Mouse (Mus musculus): ENCODE results near the gene Psd. TPM values are rescaled to one million over a fixed set of nuclear protein-coding genes. Genes with fewer than 3 reads are reported as not detected.

Psd gene
- polyA plus RNA-seq, 1 experiment from 2014 or later: 7.0 TPM

DNA sequence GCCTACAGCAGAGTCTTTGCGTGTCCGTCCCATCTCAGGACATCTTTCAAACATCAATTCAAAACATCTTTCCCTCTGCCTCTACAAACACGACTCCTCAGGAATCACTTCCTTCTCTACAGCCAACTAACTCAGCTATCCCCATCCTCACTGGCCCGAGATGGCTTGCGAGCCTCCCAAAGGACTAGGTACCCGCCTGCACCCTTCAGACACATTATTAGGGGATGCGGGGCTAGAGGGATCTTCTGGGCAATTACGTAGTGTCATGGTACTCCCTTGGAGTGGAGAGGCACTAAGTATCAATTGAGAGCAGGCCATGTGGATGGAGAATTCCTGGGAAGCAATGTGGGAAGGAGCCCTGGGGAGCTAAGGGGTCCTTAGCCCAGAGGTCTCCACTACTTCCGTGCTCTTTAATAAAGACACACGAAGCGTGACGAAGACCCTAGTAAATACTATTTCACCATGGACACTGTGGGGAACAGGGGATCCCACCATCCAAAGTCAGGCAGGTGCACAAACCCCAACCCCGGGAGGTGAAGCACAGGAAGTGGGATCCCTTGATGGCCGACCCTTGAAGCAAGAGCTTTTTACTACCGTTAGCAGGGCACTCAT is 10.9 kb upstream of the Psd start:
- Histone ChIP-seq H3K36me3 (no peaks in the 10 kb centered on the region), H3K9ac (peak overlapping the region; percentile 77), H3K9me3 (no peaks in the 10 kb centered on the region), H3K27me3 (no peaks in the 10 kb centered on the region), H3K4me2 (peak overlapping the region; percentile 82), H3K27ac (0 out of 2 replicates have a peak overlapping the region, but pooled peaks have one; percentile 29), H3K4me3 (peak overlapping the region; percentile 85), H3K4me1 (peaks cover 23% of the 10 kb centered on the region)
- WGBS: 35% methylated on average over 15 of the region's 15 CpGs
- ATAC-seq (ENCODE audit: borderline replicate concordance, extremely low read depth, low FRiP score, low TSS enrichment): 0 out of 2 replicates have a peak, but pooled peaks have one; percentile 0

DNA sequence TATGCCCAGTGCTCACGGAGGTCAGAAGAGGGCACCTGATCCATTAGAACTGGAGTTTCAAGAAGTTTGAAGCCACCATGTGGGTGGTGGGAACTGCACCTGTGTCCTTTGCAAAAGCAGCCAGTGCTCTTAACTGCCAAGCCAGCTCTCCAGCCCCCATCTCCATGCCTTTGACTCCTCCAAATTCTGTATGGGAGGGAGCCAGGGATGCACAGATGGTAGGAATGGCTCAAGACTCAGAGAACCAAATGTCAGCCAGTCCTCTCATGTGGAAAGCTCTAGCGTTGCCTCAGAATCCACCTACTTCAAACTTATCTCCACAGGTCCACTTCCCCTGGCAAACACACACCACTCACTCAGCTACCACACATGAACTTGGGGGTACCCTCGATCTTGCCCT is 7.0 kb upstream of the Psd start:
- Histone ChIP-seq H3K4me3 (no peak overlapping the region), H3K9me3 (no peaks in the 10 kb centered on the region), H3K4me1 (peaks cover 23% of the 10 kb centered on the region), H3K4me2 (no peak overlapping the region), H3K27ac (no peak overlapping the region), H3K9ac (no peak overlapping the region), H3K36me3 (peaks cover 11% of the 10 kb centered on the region; the same call in 1 of the 2 replicates), H3K27me3 (no peaks in the 10 kb centered on the region)
- WGBS: 82% methylated on average over 3 of the region's 3 CpGs
- ATAC-seq (ENCODE audit: borderline replicate concordance, extremely low read depth, low FRiP score, low TSS enrichment): no peak

DNA sequence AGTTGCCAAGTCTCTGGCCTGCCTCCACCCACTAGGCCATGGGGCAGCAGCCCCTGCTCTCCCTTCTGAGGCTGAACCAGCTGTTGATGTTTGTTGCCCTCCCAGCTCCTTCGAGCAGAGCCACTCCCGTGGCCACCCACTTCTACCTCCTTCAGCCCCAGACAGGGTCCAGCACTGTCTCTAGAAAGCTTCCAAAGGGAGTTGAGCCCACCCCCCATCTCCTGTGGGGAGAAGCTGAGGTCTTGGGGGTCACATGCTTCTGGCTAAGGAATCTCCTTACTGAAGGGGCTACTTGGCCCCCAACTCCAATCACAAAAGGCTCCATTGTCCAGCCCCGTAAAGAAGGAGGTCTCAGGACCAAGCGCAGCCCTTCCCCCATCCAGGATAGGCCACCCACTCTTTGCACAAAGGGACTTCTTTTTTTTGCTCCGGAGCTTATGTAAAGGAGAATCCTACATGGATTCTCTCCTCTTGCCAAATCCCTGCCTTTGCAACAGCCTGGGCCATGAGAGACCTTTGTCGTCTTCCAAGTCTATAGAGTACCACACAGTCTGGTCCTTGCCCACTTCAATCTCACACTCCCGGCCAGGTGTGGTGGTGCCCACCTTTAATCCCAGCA is 5.9 kb upstream of the Psd start:
- WGBS: 61% methylated on average over 7 of the region's 7 CpGs
- no peak overlapping the region for H3K4me3 ChIP-seq
- H3K9ac ChIP-seq: no peak overlapping the region
- H3K9me3 ChIP-seq: no peaks in the 10 kb centered on the region
- H3K4me2 ChIP-seq: no peak overlapping the region
- peaks cover 11% of the 10 kb centered on the region; the same call in 1 of the 2 replicates for H3K36me3 ChIP-seq
- no peaks in the 10 kb centered on the region for H3K27me3 ChIP-seq
- H3K4me1 ChIP-seq: peaks cover 21% of the 10 kb centered on the region
- ATAC-seq (ENCODE audit: borderline replicate concordance, extremely low read depth, low FRiP score, low TSS enrichment): no peak
- no peak overlapping the region for H3K27ac ChIP-seq

DNA sequence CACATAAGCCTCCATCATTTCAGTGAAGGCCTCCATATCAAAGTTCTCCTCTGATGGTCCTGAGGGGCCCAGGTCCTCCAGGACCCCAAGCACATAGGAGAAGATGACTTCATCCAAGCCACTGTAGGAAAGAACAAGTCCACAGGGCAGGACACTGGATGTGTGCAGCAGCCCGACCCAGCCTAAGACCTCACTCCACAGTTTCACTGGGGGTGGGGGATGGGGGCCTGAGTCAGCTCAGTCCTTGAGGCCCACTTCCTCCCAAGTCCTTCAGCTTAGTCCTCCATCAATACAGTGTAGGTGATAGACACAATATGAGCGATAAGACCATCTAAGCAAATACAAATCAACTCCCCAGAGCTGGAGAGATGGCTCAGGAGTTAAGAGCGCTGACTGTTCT is 5.0 kb upstream of the Psd start:
- WGBS: 76% methylated on average over 3 of the region's 3 CpGs
- H3K4me1 ChIP-seq: peaks cover 22% of the 10 kb centered on the region
- no peaks in the 10 kb centered on the region for H3K9me3 ChIP-seq
- no peak overlapping the region for H3K4me2 ChIP-seq
- H3K27ac ChIP-seq: no peak overlapping the region
- H3K9ac ChIP-seq: no peak overlapping the region
- no peak overlapping the region for H3K4me3 ChIP-seq
- no peak for ATAC-seq (ENCODE audit: borderline replicate concordance, extremely low read depth, low FRiP score, low TSS enrichment)
- peaks cover 8% of the 10 kb centered on the region for H3K27me3 ChIP-seq
- peaks cover 11% of the 10 kb centered on the region; the same call in 1 of the 2 replicates for H3K36me3 ChIP-seq

DNA sequence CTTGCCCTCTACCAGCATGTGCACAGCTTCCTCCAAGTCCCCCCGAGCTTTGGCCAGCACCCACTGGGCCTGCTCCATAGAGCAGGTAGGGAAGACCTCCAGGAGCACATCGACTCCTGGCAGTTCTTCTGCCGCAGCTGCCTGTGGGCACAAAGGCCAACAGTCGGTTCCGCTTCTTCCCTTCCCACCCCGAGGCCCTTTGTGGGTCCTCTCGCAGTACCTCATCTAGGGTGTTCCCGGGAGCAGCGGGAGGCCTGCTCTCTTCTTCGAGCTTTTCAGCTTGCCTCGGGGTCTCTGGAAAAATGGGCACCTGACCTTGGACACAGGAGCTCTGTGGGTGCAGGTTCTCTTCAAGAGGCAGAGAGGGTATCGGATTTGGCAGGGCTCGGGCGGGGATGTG is 4.4 kb upstream of the Psd start:
- Histone ChIP-seq H3K4me1 (peaks cover 27% of the 10 kb centered on the region), H3K9ac (no peak overlapping the region), H3K4me3 (no peak overlapping the region), H3K27ac (no peak overlapping the region), H3K36me3 (peaks cover 11% of the 10 kb centered on the region; the same call in 1 of the 2 replicates), H3K9me3 (no peaks in the 10 kb centered on the region), H3K4me2 (no peak overlapping the region), H3K27me3 (peaks cover 14% of the 10 kb centered on the region)
- WGBS: 91% methylated on average over 14 of the region's 14 CpGs
- no peak for ATAC-seq (ENCODE audit: borderline replicate concordance, extremely low read depth, low FRiP score, low TSS enrichment)

DNA sequence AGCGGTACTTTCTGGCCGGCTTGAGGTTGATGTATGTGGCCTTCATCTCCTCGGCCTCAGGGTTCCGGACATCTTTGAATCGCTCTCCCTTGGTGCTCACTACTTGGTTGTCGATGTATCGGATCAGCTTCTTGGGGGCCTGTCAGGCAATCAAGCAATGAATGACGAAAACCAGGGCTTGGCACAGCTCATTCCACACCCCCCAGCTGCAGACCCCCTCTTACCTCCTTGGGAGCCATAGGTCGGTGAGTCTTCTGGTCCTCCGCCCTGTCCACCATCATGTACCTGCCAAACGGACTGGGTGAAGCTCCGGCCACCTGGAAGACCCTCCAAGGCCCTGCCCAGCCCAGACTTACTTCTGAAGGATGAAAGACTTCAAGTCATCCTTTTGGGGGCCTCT is 3.7 kb upstream of the Psd start:
- Histone ChIP-seq H3K4me3 (no peak overlapping the region), H3K27me3 (peaks cover 20% of the 10 kb centered on the region), H3K36me3 (peaks cover 11% of the 10 kb centered on the region; the same call in 1 of the 2 replicates), H3K4me1 (peaks cover 27% of the 10 kb centered on the region), H3K4me2 (no peak overlapping the region), H3K27ac (no peak overlapping the region), H3K9me3 (no peaks in the 10 kb centered on the region), H3K9ac (no peak overlapping the region)
- WGBS: 90% methylated on average over 12 of the region's 12 CpGs
- no peak for ATAC-seq (ENCODE audit: borderline replicate concordance, extremely low read depth, low FRiP score, low TSS enrichment)

DNA sequence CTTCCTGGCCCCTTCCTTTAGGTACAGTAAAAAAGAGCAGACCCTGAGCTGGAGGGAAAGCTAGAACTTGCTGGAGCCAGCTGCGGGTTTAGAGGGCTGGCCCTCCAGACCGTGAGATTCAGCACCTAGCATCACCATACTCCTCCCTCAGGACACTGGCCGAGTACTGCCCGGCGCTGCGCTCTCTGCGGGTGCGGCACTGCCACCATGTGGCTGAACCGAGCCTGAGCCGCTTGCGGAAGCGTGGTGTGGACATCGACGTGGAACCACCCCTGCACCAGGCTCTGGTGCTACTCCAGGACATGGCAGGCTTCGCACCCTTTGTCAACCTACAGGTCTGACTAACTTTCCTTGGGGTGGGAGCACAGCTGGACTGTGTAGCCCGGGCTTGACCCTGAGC is 3.0 kb upstream of the Psd start:
- no peak overlapping the region for H3K27ac ChIP-seq
- H3K4me1 ChIP-seq: peaks cover 27% of the 10 kb centered on the region
- WGBS: 5% methylated on average over 16 of the region's 16 CpGs
- peaks cover 28% of the 10 kb centered on the region for H3K27me3 ChIP-seq
- H3K4me2 ChIP-seq: peak overlapping the region; percentile 100
- H3K4me3 ChIP-seq: 0 out of 2 replicates have a peak overlapping the region, but pooled peaks have one; percentile 76
- no peak overlapping the region for H3K9ac ChIP-seq
- no peaks in the 10 kb centered on the region for H3K9me3 ChIP-seq
- peaks cover 11% of the 10 kb centered on the region; the same call in 1 of the 2 replicates for H3K36me3 ChIP-seq
- peak; percentile 60 for ATAC-seq (ENCODE audit: borderline replicate concordance, extremely low read depth, low FRiP score, low TSS enrichment)

DNA sequence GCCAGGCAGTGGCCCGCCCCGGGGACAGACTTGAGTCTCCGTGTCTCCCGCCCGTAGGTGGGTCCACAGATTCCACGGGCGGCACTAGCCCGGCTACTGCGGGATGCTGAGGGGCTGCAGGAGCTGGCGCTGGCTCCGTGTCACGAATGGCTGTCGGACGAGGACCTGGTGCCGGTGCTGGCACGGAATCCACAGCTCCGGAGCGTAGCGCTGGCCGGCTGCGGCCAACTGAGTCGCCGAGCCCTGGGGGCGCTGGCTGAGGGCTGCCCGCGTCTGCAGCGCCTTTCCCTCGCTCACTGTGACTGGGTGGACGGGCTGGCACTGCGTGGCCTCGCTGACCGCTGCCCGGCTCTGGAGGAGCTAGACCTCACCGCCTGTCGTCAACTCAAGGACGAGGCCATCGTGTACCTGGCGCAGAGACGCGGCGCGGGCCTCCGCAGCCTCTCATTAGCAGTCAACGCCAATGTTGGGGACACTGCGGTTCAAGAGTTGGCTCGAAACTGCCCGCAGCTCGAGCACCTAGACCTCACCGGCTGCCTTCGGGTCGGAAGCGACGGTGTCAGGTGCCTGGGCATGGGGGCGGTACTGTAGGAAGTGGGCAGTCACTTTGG is 2.2 kb upstream of the Psd start:
- Histone ChIP-seq H3K36me3 (peaks cover 11% of the 10 kb centered on the region; the same call in 1 of the 2 replicates), H3K4me3 (peak overlapping the region; percentile 76), H3K9me3 (no peaks in the 10 kb centered on the region), H3K27me3 (peaks cover 36% of the 10 kb centered on the region), H3K4me1 (peaks cover 27% of the 10 kb centered on the region), H3K4me2 (peak overlapping the region; percentile 100), H3K9ac (peak overlapping the region; percentile 70), H3K27ac (peak overlapping the region; percentile 89)
- 2% methylated on average over 54 of the region's 54 CpGs for WGBS
- ATAC-seq (ENCODE audit: borderline replicate concordance, extremely low read depth, low FRiP score, low TSS enrichment): peak; percentile 1; the same call in 1 of the 2 replicates

DNA sequence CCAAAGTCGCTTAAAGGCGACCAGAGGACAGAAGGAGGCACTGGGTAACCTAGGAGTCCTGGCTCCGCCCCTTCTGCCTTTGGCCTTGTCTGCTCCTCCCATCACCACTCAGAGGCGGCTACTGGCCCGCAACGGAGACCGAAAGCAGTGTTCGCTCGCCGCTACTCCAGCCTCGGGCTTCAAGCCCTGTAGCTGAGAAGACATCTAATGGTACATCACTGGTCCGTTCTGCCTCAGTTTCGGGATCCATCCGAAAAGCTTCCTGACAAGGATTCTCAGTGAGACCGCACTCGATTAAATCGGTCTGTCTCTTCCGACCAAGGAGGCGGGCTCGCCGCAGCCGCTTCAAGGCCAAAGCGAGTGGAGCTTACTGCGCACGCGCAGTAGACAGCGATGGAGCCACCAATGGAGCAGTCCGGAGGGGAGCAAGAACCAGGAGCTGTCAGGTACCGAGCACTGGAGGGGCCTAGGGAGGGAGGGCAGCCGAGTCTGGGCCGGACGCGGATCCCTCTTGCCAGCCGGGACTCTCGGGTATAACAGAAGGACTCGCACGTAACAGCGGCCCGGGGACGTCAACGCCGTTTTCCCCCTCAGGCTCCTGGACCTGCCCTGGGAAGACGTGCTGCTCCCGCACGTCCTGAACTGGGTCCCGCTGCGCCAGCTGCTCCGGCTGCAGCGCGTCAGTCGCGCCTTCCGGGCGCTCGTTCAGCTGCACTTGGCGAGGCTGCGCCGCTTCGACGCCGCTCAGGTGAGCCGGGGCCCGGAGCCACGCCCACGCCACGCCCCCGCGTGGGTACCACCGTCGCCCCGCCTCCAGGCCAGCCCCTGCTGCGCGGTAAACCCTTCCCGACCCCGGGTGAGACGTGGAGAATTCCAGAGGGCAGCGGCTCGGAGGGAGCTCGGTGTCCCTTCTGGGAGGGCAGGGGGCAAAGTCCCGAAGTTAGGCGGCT is 1.4 kb upstream of the Psd start, which contains the start of gene Fbxl15:
TSS of gene Fbxl15 (plus strand) at position 104 of the 950 bp plus-strand sequence.
- H3K4me1 ChIP-seq: peaks cover 27% of the 10 kb centered on the region
- under 1% methylated on average over 81 of the region's 81 CpGs for WGBS
- no peaks in the 10 kb centered on the region for H3K9me3 ChIP-seq
- H3K9ac ChIP-seq: peak within 1 kb of the TSS; percentile 70
- ATAC-seq (ENCODE audit: borderline replicate concordance, extremely low read depth, low FRiP score, low TSS enrichment): peak; percentile 87
- peak within 1 kb of the TSS; percentile 76 for H3K4me3 ChIP-seq
- H3K27me3 ChIP-seq: peaks cover 43% of the 10 kb centered on the region
- H3K4me2 ChIP-seq: peak within 1 kb of the TSS; percentile 100
- peak within 1 kb of the TSS; percentile 89 for H3K27ac ChIP-seq
- H3K36me3 ChIP-seq: peaks cover 11% of the 10 kb centered on the region; the same call in 1 of the 2 replicates

DNA sequence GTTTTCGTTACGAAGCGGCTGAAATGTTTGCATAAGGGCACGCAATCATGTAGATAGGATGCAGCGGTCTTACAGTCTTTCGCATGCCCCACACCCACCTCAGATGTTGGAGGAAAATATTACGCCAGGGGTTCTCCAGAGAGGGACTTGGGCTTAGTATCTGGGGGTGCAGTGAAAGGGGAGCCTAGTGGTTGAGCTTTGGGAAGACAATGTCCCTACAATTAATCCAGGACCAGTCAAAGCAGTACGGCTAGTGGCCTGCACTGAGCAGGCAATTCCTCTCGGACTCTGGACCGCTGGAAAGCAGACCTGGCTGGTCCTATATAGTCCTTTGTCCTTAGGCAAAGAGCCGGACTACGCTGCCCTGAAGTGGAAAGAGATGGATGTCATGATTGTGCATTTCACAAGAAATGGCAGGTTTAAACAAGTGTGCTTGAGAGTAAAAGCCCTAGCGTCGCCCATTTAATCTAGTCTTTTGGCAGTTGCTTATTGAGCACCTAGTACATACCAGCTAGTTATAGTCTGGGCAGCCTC is 642 bp upstream of the Psd start:
- Histone ChIP-seq H3K9me3 (no peaks in the 10 kb centered on the region), H3K4me3 (peak overlapping the region; percentile 76), H3K9ac (peak overlapping the region; percentile 70), H3K36me3 (peaks cover 11% of the 10 kb centered on the region; the same call in 1 of the 2 replicates), H3K4me2 (peak overlapping the region; percentile 100), H3K27me3 (peaks cover 51% of the 10 kb centered on the region), H3K27ac (peak overlapping the region; percentile 89), H3K4me1 (peaks cover 27% of the 10 kb centered on the region)
- no peak for ATAC-seq (ENCODE audit: borderline replicate concordance, extremely low read depth, low FRiP score, low TSS enrichment)
- WGBS: 23% methylated on average over 14 of the region's 14 CpGs

Data from lung, embryonic 15.5 days (tissue).